Mouse (Mus musculus): ENCODE results near the gene Panx1.
A peak's percentile ranks its signal among the peaks of the same experiment; 100 is the strongest.

Gene Panx1

DNA sequence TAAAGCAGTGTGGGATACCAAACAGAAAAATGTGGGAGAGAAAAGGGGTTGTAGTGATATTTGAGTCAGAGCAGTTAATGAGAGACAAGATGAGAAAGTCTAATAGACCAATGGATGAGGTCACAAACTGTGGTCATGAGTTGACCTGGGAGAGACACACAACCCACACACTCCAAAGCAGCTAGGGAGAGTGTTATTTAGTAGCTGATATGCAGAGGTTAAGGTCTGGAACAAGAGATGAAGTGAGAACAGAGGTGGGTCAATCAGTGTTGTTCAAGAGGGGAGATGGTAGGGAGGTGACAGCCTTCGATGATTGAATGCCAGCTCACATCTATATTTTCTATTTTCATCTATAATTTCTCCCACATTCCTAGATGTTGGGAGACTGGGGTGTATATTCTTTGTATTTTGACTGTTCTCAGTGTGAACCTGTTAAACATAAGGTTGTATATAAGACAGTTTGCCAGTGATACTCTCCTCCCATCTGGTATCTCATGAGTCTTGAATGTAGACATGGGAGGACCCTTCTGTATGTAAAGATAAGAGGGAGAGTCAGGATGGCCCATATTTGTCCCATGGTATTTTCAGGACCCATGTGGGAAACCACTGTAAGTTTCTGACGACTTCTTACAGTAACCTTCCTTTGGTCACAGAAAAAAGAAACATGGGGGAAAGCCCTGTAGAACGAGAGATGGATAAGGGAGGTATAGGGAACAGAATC lies 74.3 kb downstream of the Panx1 start:
- no peak for DNase-seq (ENCODE audit: low read depth, low spot score)

DNA sequence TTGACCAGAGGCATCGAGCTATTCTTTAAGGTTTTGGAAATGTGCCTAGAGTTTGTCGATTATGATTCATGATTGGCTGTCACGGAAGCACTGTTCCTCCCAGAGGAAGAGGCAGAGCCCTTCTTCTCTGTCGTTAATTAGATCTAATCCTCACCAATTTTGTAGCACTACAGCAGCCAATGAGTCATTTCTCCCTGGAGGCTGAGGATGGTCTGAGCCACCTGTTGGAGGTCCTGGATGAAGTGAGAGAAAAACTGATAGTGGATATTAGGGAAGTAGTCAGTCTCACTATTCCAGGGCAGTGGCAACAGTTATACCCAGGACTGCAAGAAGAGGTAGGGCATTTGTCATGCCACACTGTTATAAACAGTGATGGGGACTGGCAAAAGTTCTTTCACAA lies 75.1 kb downstream of the Panx1 start:
- DNase-seq (ENCODE audit: low read depth, low spot score) = peak; percentile 7

DNA sequence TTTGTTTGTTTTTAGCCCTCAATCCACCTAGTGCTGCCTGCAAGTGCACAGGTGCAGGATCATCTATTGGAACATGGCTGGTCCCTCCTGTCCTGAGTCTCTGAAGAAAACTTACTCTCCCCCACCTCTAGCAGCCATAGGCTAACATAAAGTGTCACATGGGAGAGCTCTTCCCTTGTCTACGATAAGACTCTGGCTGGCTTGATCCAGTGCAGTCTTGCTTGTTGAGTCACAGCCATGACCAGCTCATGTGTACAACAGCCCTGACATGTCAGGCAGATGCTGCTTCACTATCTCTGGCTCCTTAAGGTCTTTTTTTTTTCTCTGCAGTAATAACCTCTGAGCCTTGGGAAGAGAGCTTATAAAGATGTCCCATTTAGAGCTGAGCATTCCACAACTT lies 77.7 kb downstream of the Panx1 start:
- no peak for DNase-seq (ENCODE audit: low read depth, low spot score)

DNA sequence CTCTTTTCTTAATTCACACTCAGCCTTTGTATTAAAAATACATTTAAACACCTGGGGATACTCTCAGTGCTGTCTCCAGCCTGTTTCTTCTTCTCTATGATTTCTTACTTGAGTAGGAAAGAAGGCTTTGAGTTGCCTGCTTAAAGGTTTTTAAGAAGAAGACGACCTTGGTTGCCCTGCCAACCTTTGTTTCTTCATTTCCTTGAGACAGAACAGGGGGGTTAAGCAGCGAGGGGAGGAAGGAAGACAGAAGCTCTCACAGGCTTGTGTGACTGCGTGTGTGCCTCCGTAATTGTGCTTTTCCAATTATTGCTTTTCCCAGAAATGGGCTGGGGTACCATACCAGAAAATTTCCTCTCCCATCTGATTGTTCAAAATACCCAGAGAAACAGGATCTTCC lies 78.5 kb downstream of the Panx1 start:
- no peak for DNase-seq (ENCODE audit: low read depth, low spot score)

DNA sequence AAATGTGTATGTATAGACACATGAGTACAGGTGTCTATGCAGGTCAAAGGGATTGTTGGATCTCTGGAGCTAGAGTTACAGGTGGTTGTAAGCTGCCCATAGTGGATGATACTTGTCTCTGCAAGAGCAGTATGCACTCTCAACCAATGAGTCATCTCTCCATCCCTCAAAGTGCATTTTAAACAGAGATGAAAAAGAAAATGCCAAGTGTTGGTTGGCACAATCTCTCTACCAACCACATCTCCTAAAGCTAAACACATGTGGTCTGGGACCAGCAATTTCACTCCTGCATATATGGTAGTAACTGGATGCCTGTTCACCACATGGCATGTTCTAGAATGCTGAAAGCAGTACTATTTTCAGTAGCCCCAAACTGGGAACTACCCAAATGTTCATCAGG lies 79.9 kb downstream of the Panx1 start:
- DNase-seq (ENCODE audit: low read depth, low spot score) = peak; percentile 61

DNA sequence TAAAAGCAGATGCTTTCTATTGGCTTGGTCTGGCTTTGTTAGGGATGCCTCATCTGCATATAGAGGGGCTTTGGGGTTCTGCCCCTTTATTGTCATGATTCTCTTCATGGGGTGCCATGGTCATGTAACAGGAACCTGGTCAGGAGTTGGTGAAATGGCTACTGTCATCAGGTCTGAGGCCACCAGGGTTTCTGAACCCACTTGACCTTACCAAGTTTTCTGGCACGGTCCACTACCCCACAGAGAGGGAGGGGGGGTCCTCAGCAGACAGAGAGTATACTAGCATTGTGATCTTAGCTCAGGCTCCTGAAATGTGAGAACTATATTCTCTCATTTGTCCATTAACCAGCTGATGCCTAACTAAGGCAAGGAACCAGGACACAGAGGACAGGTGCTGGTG lies 82.5 kb downstream of the Panx1 start:
- DNase-seq (ENCODE audit: low read depth, low spot score) = no peak

DNA sequence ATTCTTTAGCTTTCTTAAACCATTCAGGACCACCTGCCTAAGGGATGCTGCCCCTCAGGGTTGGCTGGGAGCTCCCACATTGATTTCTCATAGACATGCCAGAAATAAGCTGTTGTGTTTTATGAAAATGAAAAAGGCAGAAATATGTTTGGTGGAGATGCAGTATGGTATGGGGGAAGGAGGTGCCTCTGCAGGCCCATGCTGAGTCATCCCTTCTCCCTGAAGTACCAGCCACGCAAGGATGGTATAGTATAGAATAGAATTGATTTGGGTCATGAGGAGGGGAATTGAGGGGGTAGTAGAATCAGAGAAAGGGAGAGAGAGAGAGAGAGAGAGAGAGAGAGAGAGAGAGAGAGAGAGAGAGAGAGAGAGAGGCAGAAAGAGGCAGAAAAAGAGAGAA lies 90.6 kb downstream of the Panx1 start:
- peak; percentile 55 for DNase-seq (ENCODE audit: low read depth, low spot score)

Data from brain, adult 2 months (tissue).